Mouse (Mus musculus): Measurements from ENCODE around the gene Gm45213. TPM values are rescaled to one million over a fixed set of nuclear protein-coding genes. Genes with fewer than 3 reads are reported as not detected.

Gm45213 gene
- polyA plus RNA-seq, 1 experiment from 2014 or later: not detected

DNA sequence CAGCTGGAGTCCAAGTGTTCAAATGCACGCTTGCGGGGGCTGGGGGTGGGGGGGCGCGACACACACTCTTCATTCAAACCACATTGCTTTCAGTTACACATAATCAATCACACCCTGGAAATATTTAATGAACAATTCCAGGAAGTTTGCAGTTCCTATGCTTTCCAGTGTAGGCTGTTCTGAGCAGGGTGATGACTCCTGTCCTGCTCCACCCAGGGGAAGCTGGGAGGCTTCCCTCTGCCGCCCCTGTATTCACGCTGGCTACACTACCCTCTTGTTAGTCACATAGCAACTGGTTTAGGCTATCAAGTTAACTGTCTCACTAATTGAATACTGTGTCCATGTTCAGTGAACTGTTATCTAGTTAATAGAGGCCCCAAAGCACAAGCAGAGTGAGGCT is 32.9 kb upstream of the Gm45213 start:
- Histone ChIP-seq H3K4me1 (ENCODE audit: control insufficient read depth, insufficient read depth, low read length) (no peaks in the 10 kb centered on the region), H3K9ac (ENCODE audit: low read length) (no peak overlapping the region), H3K36me3 (ENCODE audit: control insufficient read depth, insufficient read depth, low read length) (no peaks in the 10 kb centered on the region), H3K4me3 (ENCODE audit: low read depth, low read length) (no peak overlapping the region), H3K27ac (ENCODE audit: low read depth, low read length) (no peak overlapping the region), H3K4me2 (ENCODE audit: low read depth) (no peak overlapping the region), H3K9me3 (ENCODE audit: control insufficient read depth, low read length) (no peaks in the 10 kb centered on the region), H3K27me3 (ENCODE audit: control insufficient read depth, insufficient read depth, low read length) (no peaks in the 10 kb centered on the region)
- DNase-seq (ENCODE audit: low spot score): no peak
- no peak for ATAC-seq (ENCODE audit: insufficient read depth, low FRiP score, low TSS enrichment)
- 78% methylated on average over 6 of the region's 6 CpGs for WGBS

DNA sequence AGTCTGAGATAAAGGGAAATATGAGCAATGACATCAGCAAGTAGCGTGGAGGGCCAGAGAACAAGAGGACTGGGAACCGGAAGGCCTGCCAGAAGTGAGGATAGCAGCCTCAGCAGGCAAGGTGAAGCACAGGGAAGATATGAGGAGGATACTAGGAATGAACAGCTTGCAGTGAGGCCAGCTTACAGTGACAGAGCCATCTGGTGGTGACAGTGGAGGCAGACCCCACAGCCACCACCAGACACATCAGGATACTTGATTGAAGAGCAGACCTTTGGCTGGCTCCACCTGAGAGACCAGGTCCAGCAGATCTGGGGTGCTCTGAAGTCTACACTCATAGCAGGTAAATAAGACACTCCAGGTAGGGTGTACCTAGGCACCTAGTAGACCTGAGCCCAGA is 15.7 kb upstream of the Gm45213 start:
- Histone ChIP-seq H3K9ac (ENCODE audit: low read length) (no peak overlapping the region), H3K36me3 (ENCODE audit: control insufficient read depth, insufficient read depth, low read length) (no peaks in the 10 kb centered on the region), H3K4me2 (ENCODE audit: low read depth) (no peak overlapping the region), H3K27ac (ENCODE audit: low read depth, low read length) (no peak overlapping the region), H3K27me3 (ENCODE audit: control insufficient read depth, insufficient read depth, low read length) (no peaks in the 10 kb centered on the region), H3K4me3 (ENCODE audit: low read depth, low read length) (no peak overlapping the region), H3K9me3 (ENCODE audit: control insufficient read depth, low read length) (no peaks in the 10 kb centered on the region), H3K4me1 (ENCODE audit: control insufficient read depth, insufficient read depth, low read length) (no peaks in the 10 kb centered on the region)
- DNase-seq (ENCODE audit: low spot score) (no peak), ATAC-seq (ENCODE audit: insufficient read depth, low FRiP score, low TSS enrichment) (no peak)
- 88% methylated on average over 2 of the region's 2 CpGs for WGBS

DNA sequence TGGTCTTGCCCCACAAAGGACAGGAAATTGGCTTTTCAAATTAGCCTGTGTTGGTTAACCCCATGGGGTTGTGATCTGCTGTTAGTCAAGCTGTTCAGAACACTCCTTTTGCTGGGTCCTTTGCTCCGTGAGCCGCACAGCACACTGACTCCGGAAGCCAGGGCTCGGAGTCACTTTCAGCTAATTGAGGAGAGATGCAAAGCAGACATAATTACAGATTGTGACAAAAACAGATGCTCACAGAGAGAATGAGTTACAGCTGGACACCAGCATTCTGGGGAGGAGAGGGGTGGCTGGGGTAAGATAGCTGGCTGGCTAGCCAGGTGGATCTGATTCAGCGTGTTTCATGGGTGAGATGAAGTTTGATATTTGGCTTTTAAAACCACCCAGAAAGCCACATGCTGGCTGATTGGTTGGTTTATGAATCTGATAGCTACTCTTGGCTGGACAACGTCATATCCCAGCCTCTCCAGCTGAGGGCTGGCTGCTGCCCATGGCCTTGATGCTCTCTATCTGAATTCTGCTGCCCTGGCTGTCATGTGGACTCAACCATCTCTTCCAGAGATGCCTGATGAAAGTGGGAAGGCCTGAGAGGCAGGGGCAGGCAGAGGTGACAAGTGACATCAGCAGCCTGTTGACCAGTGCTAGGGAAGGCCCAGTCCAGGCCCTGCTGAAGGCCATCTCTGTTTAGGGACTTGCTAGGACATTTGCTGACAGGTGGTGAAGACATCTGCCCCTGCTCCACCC is 14.5 kb upstream of the Gm45213 start:
- no peaks in the 10 kb centered on the region for H3K36me3 ChIP-seq (ENCODE audit: control insufficient read depth, insufficient read depth, low read length)
- H3K9me3 ChIP-seq (ENCODE audit: control insufficient read depth, low read length): no peaks in the 10 kb centered on the region
- no peak for ATAC-seq (ENCODE audit: insufficient read depth, low FRiP score, low TSS enrichment)
- H3K4me3 ChIP-seq (ENCODE audit: low read depth, low read length): no peak overlapping the region
- 57% methylated on average over 6 of the region's 6 CpGs for WGBS
- no peaks in the 10 kb centered on the region for H3K4me1 ChIP-seq (ENCODE audit: control insufficient read depth, insufficient read depth, low read length)
- H3K4me2 ChIP-seq (ENCODE audit: low read depth): no peak overlapping the region
- H3K9ac ChIP-seq (ENCODE audit: low read length): no peak overlapping the region
- no peak for DNase-seq (ENCODE audit: low spot score)
- no peak overlapping the region for H3K27ac ChIP-seq (ENCODE audit: low read depth, low read length)
- H3K27me3 ChIP-seq (ENCODE audit: control insufficient read depth, insufficient read depth, low read length): no peaks in the 10 kb centered on the region

DNA sequence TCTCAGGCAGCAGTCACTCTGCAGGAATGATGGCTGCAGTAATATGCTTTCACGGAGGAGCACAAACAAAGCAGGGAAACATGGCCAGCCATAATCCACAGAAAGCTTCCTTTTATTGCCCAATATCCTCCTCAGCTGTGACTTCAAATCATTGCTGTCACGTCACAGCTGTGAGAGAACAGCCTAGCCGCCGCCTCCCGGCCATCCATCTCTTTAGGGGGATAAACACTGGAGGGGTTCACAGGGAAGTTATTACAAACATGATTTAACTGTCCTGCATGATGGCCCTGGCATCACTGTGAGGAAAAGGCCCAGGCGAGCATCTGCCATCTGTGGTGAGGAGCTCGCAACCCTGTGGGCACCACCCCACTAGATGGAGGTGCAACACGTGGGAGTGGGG is 6.6 kb upstream of the Gm45213 start:
- no peak for ATAC-seq (ENCODE audit: insufficient read depth, low FRiP score, low TSS enrichment)
- DNase-seq (ENCODE audit: low spot score): no peak

DNA sequence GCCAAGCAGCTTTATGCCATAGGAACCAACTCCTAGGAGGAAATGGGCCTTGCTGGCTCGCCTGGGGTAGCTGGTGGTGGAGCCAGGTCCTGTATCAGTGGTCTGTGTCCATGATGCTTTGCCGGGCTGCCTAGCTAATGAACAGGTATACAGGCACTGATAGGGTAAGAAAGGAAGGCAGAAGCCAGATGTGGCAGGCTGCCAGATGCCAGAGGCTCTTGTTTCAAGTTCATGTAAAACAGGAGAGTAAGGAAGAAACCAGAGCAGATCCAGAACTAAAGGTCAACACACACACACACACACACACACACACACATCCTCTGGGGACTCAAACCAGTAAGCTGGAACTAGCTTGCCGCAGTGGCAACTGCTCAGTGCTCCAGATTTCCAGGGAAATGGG is 5.1 kb upstream of the Gm45213 start:
- DNase-seq (ENCODE audit: low spot score) (no peak), ATAC-seq (ENCODE audit: insufficient read depth, low FRiP score, low TSS enrichment) (no peak)
- 77% methylated on average over 3 of the region's 3 CpGs for WGBS
- Histone ChIP-seq H3K4me3 (ENCODE audit: low read depth, low read length) (no peak overlapping the region), H3K27ac (ENCODE audit: low read depth, low read length) (no peak overlapping the region), H3K4me2 (ENCODE audit: low read depth) (no peak overlapping the region), H3K4me1 (ENCODE audit: control insufficient read depth, insufficient read depth, low read length) (no peaks in the 10 kb centered on the region), H3K36me3 (ENCODE audit: control insufficient read depth, insufficient read depth, low read length) (no peaks in the 10 kb centered on the region), H3K27me3 (ENCODE audit: control insufficient read depth, insufficient read depth, low read length) (no peaks in the 10 kb centered on the region), H3K9ac (ENCODE audit: low read length) (no peak overlapping the region), H3K9me3 (ENCODE audit: control insufficient read depth, low read length) (no peaks in the 10 kb centered on the region)

More for the DNA sequence above, 6.6 kb upstream of the Gm45213 start:
- Histone ChIP-seq H3K9ac (ENCODE audit: low read length) (no peak overlapping the region), H3K4me3 (ENCODE audit: low read depth, low read length) (no peak overlapping the region), H3K27ac (ENCODE audit: low read depth, low read length) (no peak overlapping the region), H3K27me3 (ENCODE audit: control insufficient read depth, insufficient read depth, low read length) (no peaks in the 10 kb centered on the region), H3K9me3 (ENCODE audit: control insufficient read depth, low read length) (no peaks in the 10 kb centered on the region), H3K36me3 (ENCODE audit: control insufficient read depth, insufficient read depth, low read length) (no peaks in the 10 kb centered on the region), H3K4me1 (ENCODE audit: control insufficient read depth, insufficient read depth, low read length) (no peaks in the 10 kb centered on the region), H3K4me2 (ENCODE audit: low read depth) (no peak overlapping the region)
- 48% methylated on average over 8 of the region's 8 CpGs for WGBS

DNA sequence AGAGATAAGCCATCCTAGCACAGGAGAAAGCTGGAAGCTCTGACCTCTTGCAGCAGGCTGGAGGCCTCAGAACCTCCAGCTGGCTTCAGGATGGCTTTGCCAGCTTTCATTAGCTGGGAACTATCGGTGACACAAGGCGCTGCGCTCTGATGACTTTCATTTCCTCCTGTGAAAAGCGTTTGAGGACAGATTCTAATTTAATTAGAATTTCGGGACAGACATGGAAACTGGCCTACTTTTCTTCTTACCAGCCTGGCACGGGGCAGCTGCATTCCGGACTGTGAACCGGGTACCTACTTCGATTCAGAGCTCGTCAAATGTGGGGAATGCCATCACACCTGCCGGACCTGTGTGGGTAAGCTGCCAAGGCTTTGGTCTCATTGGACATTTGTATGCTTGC is 4.7 kb upstream of the Gm45213 start:
- WGBS: 79% methylated on average over 11 of the region's 11 CpGs
- no peaks in the 10 kb centered on the region for H3K4me1 ChIP-seq (ENCODE audit: control insufficient read depth, insufficient read depth, low read length)
- no peak overlapping the region for H3K4me2 ChIP-seq (ENCODE audit: low read depth)
- no peak for ATAC-seq (ENCODE audit: insufficient read depth, low FRiP score, low TSS enrichment)
- H3K9ac ChIP-seq (ENCODE audit: low read length): no peak overlapping the region
- no peak for DNase-seq (ENCODE audit: low spot score)
- H3K27me3 ChIP-seq (ENCODE audit: control insufficient read depth, insufficient read depth, low read length): no peaks in the 10 kb centered on the region
- no peaks in the 10 kb centered on the region for H3K36me3 ChIP-seq (ENCODE audit: control insufficient read depth, insufficient read depth, low read length)
- no peak overlapping the region for H3K27ac ChIP-seq (ENCODE audit: low read depth, low read length)
- H3K9me3 ChIP-seq (ENCODE audit: control insufficient read depth, low read length): no peaks in the 10 kb centered on the region
- H3K4me3 ChIP-seq (ENCODE audit: low read depth, low read length): no peak overlapping the region

DNA sequence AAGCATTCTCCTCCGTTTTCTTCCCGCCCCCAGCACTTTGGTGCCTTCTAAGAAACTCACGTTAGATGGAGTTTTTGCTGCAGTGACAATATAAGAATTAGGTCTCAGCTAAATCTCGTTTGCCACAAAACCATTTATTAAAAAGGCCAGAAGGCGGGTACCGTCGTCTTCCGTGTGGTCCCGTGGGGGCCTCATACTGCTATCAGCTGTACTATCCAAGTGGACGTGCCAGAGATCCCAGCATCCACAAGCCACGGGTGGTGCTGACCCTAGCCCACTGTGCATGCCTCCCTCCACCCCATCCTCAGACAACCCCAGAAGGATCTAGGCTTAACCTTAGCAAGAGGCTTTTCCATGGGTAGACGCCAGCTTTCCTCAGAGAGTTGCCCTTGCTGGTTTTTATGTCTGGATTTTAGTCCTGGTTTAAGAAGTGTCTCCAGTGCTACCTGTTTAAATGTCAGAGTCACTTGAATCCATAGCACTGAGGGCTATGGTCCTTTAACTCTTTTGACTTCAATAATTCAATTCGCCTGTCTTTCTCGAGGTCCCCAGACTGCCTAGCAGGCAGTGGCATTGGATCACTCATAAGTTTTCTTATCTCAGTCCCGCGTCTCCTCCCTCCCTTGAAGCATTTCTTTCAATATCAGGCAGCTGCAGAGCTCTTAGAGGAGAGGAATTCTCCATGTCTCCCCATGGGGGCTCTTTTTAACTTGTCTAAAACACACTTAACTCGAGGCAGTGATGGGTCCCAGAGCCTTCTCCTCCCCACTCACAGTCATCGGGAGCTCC is 3.2 kb upstream of the Gm45213 start:
- Histone ChIP-seq H3K4me1 (ENCODE audit: control insufficient read depth, insufficient read depth, low read length) (peaks cover 7% of the 10 kb centered on the region), H3K36me3 (ENCODE audit: control insufficient read depth, insufficient read depth, low read length) (no peaks in the 10 kb centered on the region), H3K27me3 (ENCODE audit: control insufficient read depth, insufficient read depth, low read length) (no peaks in the 10 kb centered on the region), H3K27ac (ENCODE audit: low read depth, low read length) (no peak overlapping the region), H3K9me3 (ENCODE audit: control insufficient read depth, low read length) (no peaks in the 10 kb centered on the region), H3K4me3 (ENCODE audit: low read depth, low read length) (no peak overlapping the region), H3K9ac (ENCODE audit: low read length) (no peak overlapping the region), H3K4me2 (ENCODE audit: low read depth) (no peak overlapping the region)
- DNase-seq (ENCODE audit: low spot score): no peak
- WGBS: 81% methylated on average over 18 of the region's 18 CpGs
- no peak for ATAC-seq (ENCODE audit: insufficient read depth, low FRiP score, low TSS enrichment)

DNA sequence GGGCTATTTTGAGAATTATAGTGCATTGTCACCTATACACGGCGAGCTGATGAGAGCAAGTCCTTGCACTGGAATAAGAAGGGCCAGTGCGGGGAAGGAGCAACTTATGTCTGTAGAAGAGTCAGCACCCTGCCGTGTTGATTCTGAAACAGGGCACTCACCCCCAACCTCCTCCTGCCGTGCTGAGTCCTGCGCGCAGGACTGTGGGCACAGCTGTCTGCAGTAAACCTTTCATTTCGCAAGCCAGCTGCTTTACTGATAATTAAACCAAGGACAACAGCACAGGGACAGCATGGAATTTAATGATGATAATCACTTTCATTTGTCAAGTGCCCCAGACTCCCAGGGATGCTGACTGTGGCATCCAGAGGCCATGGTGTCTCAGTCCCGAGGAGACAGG is 1.2 kb downstream of the Gm45213 start:
- H3K9ac ChIP-seq (ENCODE audit: low read length): no peak overlapping the region
- no peak overlapping the region for H3K27ac ChIP-seq (ENCODE audit: low read depth, low read length)
- 19% methylated on average over 9 of the region's 9 CpGs for WGBS
- 0 out of 2 replicates have a peak, but pooled peaks cover 2% of the 10 kb centered on the region for H3K27me3 ChIP-seq (ENCODE audit: control insufficient read depth, insufficient read depth, low read length)
- no peak overlapping the region for H3K4me3 ChIP-seq (ENCODE audit: low read depth, low read length)
- H3K9me3 ChIP-seq (ENCODE audit: control insufficient read depth, low read length): no peaks in the 10 kb centered on the region
- DNase-seq (ENCODE audit: low spot score) (peak; percentile 12), ATAC-seq (ENCODE audit: insufficient read depth, low FRiP score, low TSS enrichment) (no peak)
- no peak overlapping the region for H3K4me2 ChIP-seq (ENCODE audit: low read depth)
- H3K36me3 ChIP-seq (ENCODE audit: control insufficient read depth, insufficient read depth, low read length): no peaks in the 10 kb centered on the region
- peaks cover 12% of the 10 kb centered on the region for H3K4me1 ChIP-seq (ENCODE audit: control insufficient read depth, insufficient read depth, low read length)
